Mouse (Mus musculus) testis, postnatal 10 days (tissue): ENCODE data around the gene Sdc4.

Experiments used
- DNase-seq: peaks from one replicate; pipeline ENCODE4 v3.0.0; 2021; ENCODE audit warnings: low spot score

Gene Sdc4

DNA sequence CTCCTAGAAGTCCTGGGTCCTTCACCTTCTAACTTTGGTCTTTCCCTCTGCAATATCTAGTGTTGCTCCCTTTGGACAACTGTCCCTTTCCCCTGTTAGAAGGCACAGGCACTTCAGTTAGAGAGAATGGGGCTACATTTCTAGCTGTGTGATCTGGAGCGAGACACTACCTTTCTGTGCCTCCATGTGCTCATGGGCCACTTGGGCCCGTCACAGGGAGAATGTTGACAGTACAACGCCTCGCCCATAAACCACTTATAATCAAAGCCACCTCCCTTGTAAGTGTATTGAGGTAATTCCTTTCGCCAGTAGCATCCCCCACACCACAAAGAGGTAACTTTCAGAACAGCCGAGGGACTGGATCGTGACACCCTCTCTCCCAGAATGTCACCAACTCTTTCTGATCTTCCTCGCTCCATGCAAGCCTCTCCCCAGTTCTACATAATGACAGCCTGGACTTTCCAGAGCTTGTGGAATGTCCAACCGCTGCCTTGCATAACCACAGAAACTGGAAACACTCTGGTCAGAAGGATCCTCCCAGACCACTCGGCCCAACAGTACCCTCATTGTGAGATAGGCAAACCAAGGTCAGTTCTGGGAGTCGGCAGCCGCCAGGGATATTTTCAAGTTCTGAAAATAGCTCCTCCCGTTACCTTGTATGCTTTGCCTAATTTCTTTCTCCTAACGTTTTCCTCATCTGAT is 5.8 kb upstream of the Sdc4 start:
- DNase-seq = no peak

DNA sequence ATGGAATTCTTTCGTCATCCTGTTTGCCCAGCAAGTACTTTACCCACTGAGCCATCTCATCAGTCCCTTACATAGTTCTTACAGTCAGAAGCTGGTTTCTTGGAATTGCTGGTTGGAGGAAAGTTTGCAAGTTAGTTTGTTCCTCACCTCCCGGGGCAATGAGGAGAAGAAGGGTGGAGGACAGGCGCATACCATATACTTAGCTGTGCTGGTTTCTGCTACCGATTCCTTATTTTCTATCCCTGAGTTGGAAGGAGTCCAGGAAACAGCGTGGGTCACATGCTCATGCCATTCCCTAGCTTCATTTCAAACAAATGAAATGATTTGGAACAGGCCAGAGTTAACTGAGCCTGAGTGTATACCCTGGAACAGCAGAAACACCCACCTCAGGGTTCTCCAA is 5.2 kb upstream of the Sdc4 start:
- DNase-seq = no peak

DNA sequence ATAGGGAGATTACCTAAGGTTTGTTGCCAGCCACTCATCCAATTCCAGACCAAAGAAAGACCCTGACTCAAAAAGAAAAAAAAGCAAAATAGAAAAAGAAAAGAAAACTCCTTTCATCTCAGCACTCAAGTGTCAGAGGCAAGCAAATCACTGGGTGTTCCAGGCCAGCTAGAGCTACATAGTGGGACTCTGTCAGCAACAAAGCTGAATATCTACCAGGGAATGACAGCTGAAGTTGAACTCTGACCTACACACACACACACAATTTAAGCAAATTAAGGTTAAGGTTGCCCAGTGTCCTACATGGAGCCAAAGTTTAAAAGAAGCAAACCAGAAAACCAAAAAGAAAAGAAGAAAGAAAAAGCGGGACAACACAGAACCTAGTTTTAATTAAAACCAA is 4.5 kb upstream of the Sdc4 start:
- DNase-seq = no peak

DNA sequence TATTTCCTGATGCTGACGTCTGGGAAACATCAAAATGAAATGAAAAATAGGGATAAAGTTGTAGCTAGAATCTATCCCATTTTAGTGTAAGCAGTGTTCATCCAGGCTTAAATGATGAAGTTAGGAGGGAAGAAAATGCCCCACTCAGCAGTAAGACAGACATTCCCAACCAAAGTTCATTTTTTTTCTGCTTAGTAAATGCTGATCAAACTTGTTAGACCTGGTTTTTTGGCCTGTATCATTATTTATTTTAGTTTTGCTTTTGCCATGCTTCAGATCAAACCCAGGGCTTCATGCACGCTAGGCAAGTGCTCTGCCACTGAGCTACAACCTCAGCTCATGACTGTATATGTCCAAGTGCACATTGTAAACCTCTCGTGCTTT is 2.4 kb upstream of the Sdc4 start:
- DNase-seq = no peak

DNA sequence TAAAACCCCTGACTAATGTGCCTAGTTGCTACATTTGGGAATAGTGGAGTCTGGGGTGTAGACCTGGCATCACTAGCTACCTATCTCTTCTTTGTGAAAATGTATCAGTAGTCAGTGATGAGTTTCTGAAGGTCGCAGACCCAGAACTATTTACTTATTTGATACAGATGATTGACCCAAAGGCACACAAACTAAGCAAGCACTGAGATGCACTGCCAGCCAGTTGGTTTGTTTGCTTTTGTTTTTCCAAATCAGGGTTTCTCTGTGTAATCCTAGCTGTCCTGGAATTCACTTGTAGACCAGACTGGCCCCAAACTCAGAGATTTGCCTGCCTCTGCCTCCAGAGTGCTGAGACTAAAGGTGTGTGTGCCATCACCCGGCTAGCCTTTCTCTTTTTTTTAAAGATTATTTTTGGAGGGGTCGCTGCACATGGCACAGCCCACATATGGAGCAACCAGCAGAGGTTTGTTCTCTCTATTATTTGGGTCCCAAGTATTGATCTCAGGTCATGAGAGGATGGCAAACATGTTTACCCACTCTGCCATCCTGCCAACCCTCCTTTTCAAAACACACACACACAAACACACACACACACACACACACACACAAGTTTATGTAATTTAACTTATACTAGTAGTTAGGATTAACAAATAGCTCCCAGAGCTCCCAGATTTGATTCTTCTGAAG is 1.9 kb upstream of the Sdc4 start:
- no peak for DNase-seq

DNA sequence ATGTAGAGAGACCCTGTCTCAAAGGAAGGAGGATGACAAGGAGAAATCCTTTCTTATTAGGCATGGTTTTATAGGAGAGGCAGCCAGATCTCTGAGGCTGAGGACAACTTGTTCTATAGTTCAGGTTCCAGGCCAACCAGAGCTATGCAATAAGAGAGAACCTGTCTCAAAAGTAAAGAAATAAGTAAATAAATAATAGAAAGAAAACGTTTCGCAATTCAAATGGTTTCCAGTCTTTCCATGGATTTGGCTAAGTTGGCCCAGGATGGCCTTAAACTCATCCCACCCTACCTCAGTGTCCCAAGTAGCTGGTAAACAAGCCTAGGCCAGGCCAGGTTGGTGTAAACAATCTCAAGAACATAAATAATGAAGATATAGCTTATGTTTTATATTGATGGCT is 1.0 kb upstream of the Sdc4 start:
- DNase-seq = no peak

DNA sequence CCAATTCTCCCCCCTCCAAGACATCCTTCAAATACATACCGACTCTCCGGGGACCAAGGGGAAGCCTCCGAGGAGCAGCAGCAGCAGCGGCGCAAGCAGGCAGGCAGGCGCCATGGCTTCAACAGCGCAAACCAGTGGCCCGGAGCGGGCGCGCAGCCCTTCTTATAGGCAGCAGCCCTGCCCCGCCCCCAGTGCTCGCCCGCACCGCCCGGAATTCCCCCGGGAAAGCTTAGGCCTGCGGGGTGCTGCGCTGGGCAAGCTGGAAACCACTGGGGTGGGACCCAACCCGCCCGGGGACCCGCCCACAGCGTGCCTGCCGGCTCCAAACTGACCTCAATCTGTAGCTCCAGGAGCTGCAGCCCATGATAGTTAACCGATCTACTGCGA is 643 bp downstream of the Sdc4 start:
- DNase-seq = peak; percentile 93

DNA sequence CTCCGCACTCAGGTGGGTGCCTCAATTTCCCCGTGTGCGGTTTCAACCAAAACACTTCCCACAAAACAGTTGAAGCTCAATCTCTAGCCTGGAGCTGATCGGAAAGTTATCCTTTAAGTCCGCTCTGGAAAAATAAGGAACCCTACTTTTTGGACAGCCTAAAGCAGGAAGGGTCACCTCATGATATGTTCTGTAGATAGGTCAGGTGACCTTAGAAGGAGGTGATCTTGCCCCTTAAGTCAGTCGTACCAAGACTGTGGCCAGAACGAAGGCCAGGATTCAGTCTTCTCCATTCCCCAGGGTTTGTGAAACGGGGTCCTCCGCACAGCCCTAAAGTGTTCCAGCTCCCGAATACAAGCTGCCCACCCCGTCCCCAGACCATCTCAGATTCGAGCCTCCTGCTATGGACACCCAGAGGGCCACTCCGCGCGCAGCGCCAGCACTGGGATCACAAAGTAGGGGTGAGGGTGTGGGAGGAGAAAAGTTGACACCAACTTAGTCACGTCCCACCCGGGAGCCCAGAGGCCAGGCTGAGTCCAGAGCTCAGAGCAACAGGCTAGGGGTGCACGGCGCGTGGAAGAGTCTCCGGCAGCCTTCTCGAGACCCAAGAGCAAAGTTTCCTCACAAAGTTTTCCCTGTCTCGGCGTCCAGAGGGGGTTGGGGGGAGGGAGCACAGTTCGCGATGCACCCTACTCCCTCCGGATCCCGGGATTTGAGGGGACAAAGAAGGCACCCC is 1.2 kb downstream of the Sdc4 start:
- DNase-seq = peak; percentile 71

DNA sequence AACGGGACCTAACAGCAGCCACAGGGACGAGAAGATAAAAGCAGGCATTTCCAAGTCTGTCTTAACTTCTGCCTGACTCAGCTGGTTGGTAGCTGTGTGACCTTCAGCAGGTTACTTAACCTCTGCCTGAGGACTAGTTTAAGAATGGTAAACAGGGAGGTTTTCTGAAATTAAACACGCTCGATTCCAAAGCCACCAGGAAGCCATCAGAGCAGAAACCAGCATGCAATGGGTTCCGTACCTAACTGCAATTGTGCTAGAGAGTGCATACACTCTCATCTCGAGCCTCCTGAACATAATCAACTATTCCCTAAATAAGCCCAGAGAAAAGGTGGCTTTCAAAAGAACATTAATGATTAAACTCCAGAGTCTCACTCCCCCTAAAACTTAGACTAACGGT is 2.0 kb downstream of the Sdc4 start:
- no peak for DNase-seq

DNA sequence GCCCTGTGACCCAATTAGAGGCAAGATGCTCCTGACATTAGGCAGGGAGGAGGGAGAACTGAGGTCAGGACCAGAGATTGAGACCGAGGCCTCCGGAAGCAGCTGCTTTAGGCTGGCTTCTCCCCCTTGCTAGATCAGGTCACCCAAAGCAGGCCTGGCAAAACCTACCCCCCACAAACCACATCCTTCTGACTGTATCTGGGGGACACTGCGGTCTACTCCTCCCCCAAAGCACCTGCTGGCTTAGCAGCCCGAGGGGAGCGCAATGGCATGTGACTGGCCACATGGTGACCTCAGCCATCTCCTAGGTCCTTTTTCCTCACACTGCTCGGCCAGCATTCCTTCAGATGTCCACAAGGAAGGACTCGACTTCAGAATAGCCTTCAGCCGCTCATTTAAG is 2.5 kb downstream of the Sdc4 start:
- DNase-seq = no peak

DNA sequence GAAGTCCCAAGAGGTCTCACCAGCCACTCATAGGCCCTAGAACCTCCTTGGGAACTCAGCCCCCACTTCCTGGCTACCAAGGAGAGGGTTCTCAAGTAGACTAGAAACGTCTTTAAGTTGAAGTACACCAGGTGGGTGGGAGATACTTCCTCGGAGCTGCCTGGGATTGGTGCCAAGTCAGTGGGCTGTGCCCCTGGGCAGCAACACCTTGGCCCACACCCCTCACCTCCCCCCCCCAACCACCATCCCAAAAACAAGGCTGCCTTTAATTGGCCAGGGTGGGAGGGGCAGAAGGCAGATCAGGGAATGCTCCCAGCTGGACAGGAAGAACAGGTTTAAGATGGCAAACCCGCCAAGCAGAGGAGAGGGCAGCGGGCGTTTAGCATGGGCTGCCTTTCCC is 3.4 kb downstream of the Sdc4 start:
- no peak for DNase-seq

DNA sequence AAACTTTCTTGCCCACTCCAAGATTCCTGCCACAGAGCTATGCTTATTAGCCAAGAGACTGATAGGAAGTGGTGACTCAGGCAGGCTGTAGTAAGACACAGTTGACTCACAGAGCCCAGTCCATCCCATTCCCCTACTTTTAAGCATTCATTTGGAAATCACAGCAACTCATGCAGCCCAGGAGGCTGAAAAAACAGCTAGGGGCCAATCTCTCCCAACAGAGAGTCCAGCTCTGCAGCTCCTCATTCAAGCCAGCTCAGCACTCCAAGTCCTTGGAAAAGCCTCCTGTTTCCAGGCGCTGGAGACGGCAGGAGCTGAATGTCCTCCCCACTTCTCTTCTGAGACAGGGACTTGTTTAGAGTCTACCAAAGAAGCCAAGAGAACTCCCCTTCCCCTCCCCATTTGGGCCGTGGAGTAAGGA is 4.7 kb downstream of the Sdc4 start:
- no peak for DNase-seq

DNA sequence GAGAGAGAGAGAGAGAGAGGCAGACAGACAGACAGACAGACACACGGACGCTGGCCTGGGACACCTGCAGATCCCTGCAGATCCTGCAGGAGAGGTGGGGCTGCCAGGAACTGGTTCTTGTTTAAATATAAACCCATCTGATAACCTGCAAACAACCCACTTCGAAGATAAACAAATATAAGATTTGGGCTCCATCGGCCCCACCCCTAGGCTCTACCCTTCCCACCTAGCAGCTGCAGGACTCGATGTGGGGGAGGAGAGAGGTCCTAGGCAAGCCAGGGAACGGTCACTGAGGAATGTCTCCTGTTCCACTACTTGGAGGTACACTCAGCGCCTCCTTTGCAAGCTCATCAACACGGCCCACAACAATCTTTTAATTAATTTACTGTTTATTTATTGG is 5.4 kb downstream of the Sdc4 start:
- no peak for DNase-seq

DNA sequence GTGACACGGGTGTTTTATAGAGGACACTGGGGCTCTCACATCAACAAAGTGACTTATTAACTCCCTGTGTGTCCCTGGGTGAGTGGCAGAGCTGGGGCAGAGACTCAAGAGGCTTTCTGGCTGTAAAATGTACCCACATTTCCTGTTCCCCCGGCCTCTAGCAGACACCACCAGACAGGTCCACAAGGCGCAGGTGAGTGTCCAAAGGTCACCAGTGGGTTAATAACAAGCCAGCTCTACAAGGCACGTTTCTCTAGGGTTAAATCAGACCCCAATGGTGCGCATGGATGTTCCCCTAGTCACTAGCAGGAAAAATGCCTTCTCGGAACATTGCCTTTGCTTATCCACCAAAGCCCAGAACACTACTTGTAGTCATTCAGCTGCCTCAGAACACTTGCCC is 6.0 kb downstream of the Sdc4 start:
- DNase-seq = no peak

DNA sequence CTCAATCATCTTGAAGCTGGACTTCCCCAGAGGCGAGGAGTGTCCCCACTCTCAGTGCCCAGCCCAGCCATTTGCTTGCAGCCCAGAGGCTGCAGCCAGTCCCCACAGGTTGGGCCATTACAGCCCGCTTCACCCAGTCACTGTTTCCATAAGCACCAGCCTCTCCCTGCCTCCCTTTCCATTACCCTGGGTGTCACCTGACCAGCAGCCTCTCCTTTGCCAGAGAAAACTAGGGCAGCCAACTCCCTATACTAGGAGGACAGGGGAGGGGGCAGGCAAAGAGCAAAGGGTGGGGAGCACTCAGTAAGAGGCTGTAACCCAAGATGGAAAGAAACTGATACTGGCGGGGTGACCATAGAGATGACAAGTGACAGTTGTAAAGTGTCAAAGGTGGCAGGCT is 6.7 kb downstream of the Sdc4 start:
- no peak for DNase-seq

DNA sequence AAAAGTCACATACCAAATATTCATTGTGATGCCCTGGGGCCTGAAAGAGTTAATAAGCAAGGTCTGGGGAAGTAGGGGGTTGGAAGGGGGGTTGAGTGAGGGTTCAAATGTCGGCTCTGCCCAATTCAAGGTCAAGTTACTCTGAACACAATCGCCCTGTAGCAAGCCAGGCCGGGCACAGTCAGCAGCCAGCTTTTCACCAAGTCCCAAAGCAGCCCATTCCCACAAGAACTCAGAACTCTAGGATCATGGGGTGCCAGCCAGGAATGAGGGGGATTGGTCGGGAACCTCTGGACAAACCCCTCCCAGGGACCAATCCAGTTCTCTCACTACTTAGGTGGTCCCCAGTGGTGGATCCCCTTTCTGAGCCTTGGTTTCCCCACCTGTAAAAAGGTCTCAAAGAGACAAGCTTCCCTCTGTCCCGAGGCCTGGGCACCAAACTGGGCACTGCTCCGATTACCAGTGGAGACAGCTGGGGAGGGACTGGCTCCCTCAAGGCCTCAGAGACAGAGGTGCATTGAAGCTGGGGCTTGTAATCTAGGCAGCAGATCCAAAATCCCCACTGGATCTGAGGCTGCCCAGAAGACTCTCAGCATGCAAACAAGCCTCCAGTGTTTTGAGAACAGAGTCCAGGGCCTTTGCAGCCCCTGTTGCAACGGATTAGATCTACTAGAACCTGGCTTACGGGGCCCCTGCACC is 7.3 kb downstream of the Sdc4 start:
- DNase-seq = no peak

DNA sequence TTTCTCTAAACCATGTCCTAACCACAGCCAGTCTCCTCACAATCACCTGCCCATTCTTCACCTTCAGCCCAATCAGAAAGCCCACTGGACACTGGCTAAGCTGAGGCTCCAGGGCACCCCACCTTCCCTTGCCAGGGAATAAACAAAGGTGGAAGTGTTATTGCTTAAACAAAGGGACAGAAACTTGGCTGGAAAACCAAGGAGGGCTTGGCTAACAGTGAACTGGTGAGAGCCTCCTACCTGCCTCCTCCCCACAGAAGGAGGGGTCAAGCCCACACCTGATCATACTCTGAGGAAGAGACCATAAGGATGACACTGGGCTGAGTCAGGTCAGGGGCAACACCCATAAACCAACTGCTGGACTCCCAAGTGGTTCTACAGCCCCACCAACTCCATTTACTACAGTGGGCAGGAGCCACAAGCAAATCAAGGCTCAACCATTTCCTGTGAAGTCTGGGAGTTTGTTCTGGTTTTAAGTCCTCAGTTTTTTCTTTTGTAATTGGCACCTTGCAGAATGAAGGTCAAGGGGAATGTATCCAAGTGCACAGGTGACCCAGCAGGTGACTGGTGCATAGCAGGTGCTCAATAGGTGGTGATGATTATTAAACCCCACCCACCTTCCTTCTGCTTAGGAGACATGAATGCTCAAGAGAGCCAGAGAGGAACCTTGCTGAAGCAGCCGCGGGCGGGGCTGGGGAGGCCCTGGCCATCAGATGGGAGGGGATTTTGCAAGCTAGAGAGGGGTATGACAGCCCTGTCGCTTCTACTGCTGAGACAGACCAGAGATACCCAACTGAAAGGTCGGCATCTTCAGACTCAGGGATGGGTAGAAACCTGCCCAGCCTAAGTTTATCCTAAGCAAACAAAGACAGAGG is 8.2 kb downstream of the Sdc4 start:
- no peak for DNase-seq

DNA sequence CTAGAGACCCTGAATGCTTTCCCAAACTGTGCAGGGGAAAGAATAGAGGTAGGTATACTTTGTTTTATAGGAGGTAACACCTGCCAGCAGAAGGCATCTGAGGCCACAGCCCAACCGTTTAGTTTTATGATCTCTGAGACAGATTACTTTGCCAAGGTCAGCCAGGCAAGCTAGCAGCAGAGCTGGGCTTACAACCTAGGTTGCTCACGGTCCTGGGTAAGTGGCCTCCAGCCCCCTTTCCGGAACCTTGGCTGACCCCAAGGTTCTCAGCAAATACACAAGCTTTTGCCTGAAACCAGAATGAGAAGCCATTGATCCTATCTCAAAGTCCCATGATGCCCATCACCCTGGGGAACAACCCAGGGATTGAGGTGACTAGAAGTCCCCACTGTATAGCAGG is 9.0 kb downstream of the Sdc4 start:
- DNase-seq = no peak

DNA sequence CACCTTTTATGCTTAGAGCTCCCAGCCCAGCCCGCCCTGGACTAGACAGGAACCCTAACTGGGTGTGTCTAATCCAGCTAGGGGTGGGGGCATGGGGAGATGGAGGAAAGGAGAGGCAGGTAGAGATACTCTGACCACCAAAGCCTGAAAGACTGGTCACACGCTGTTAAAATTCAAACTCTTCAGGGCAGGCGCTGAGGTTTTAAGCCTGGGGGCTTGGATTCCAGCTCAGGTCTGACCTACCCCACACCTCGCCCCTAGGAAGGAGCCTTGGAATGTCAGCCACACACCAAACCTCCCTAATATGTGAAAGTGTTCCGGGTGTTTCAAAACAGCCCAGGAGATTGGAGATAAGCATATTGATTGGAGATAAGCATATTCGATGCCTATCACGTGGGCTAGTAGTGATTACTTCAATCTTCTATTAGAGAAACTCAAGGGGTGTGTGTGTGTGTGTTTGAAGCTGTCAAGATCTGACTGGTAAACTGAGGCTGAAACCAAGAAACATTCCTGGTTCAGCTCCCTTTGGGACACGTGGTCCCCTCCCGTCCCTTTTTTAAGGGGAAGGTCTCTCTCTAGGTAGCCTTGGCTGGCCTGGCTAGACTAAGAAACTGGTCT is 10.3 kb downstream of the Sdc4 start:
- DNase-seq = no peak

DNA sequence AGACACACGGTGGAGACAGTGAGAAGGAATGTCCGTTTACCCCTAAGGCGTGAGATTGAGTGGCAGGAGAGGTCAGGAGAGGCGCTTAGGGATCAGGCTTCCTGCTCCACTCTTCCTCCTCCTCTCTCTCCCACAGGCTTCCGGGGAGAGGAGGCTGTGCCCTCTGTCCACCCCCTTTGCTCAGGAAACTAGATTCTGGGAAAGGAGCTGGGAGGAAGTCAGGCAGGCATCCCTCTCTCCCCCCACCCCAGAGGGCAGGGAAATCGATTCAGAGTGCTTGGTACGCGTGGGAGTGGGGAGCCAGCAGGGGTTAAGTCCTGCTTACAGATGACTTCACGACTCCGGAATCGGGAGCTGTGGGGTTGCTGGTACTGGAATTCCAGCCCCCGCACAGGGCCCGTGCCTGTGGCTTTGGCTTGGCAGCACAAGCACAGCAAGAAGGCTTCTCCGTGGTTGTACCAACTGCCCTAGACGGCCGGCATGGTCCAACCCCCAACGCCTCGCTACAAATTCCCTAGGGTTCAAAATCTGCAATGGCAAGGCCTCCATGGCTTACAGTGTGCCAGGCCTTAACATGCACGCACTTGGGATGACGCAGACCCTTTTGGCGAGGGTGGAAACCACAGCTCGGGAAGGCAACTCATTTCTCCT is 11.0 kb downstream of the Sdc4 start:
- DNase-seq = peak; percentile 75
